Mouse (Mus musculus) neural tube, embryonic 13.5 days (tissue): ENCODE measurements at regions not wholly inside any gene's neighbourhood (a gene's known extent, or its start where the extent isn't known, plus 50 kb on each side); places are given as distances from the start of the nearest gene placed in this dataset.

Experiments used
- ATAC-seq: fragments of 200-750 bp; cut with Nextera tagmentation; 2 replicates; pipeline ENCODE4 v1.8.0; 2017; ENCODE audit warnings: low read depth, mild to moderate bottlenecking, moderate TSS enrichment, moderate library complexity
- H3K27ac ChIP-seq: fragments of 300-500 bp; sonication (generic); replicated peaks from 2 replicates; pipeline ENCODE4 v1.5.1; 2015; ENCODE audit warnings: moderate library complexity, mild to moderate bottlenecking, inconsistent platforms
- H3K27me3 ChIP-seq: fragments of 300-500 bp; sonication (generic); 2 replicates; pipeline ENCODE4 v1.6.1; 2015; ENCODE audit warnings: mild to moderate bottlenecking, inconsistent platforms
- H3K36me3 ChIP-seq: fragments of 300-500 bp; sonication (generic); 2 replicates; pipeline ENCODE4 v1.6.1; 2015; ENCODE audit warnings: mild to moderate bottlenecking, inconsistent platforms
- H3K4me1 ChIP-seq: fragments of 300-500 bp; sonication (generic); replicated peaks from 2 replicates; pipeline ENCODE4 v1.6.1; 2015; ENCODE audit warnings: inconsistent platforms
- H3K4me2 ChIP-seq: fragments of 300-500 bp; sonication (generic); 2 replicates; pipeline ENCODE4 v1.6.1; 2015; ENCODE audit warnings: inconsistent platforms, mild to moderate bottlenecking, moderate library complexity
- H3K4me3 ChIP-seq: fragments of 300-500 bp; sonication (generic); 2 replicates; pipeline ENCODE4 v1.5.1; 2015; ENCODE audit warnings: mild to moderate bottlenecking, inconsistent platforms
- H3K9ac ChIP-seq: fragments of 300-500 bp; sonication (generic); 2 replicates; pipeline ENCODE4 v1.6.1; 2015; ENCODE audit warnings: moderate library complexity, mild to moderate bottlenecking, inconsistent platforms
- H3K9me3 ChIP-seq: fragments of 300-500 bp; sonication (generic); 2 replicates; pipeline ENCODE4 v1.6.1; 2016; ENCODE audit warnings: inconsistent platforms
- WGBS: fragments of 180-500 bp; shearing (Covaris S2); methylation state at CpG from one replicate; pipeline ENCODE4 v1.1.7; 2015; 5-methylcytosine and 5-hydroxymethylcytosine counted together

DNA sequence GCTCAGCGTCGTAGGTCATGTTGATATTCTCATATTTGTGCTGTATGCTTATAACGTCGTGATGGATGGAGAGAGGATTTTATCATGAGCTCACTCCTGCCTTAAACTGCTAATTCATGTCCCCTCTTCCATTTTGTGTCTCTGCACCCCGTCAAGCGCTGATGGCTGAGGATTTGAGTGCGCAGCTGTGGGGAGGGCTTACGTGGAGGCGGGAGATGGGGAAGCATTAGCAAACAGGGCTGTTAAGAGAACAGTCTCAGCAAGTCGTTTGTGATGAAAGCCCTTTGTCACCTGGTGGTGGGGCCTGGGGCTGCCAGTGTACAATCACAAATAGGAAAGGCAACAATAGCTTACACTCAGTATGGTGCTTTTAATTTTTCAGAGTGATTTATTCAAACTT is 131.7 kb upstream of the Zc3h12a start:
- no peaks in the 10 kb centered on the region for H3K9me3 ChIP-seq
- peak overlapping the region; percentile 28 for H3K9ac ChIP-seq
- H3K27me3 ChIP-seq: peaks cover 15% of the 10 kb centered on the region; the same call in 1 of the 2 replicates
- H3K4me2 ChIP-seq: 0 out of 2 replicates have a peak overlapping the region, but pooled peaks have one; percentile 6
- 0 out of 2 replicates have a peak overlapping the region, but pooled peaks have one; percentile 38 for H3K27ac ChIP-seq
- H3K4me1 ChIP-seq: peaks cover 35% of the 10 kb centered on the region
- 22% methylated on average over 10 of the region's 10 CpGs for WGBS
- H3K36me3 ChIP-seq: no peaks in the 10 kb centered on the region
- no peak overlapping the region for H3K4me3 ChIP-seq
- ATAC-seq: no peak

DNA sequence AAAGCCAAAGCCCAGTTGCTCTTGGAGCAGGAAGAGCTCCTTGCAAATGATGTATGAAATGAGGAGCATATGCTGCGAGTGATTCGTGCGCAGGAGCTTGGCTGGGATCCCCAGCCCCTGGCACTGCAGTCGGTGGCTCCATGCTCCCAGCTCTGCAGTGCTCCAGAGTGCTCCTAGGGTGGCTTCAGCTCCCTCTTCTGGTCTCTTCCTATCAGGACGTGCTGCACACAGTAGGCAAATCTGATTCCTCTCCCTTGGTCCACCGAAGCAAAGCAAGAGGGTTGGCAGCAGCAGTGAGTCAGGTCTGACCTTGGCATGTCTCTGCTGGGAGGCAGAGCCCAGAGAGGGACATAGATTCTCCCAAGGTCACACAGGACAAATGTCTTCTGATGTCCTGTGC is 130.3 kb upstream of the Zc3h12a start:
- no peak overlapping the region for H3K9ac ChIP-seq
- peaks cover 38% of the 10 kb centered on the region for H3K4me1 ChIP-seq
- no peak overlapping the region for H3K4me2 ChIP-seq
- H3K27ac ChIP-seq: no peak overlapping the region
- H3K36me3 ChIP-seq: no peaks in the 10 kb centered on the region
- no peak for ATAC-seq
- H3K4me3 ChIP-seq: no peak overlapping the region
- H3K9me3 ChIP-seq: no peaks in the 10 kb centered on the region
- peaks cover 7% of the 10 kb centered on the region; the same call in 1 of the 2 replicates for H3K27me3 ChIP-seq
- 59% methylated on average over 6 of the region's 6 CpGs for WGBS

DNA sequence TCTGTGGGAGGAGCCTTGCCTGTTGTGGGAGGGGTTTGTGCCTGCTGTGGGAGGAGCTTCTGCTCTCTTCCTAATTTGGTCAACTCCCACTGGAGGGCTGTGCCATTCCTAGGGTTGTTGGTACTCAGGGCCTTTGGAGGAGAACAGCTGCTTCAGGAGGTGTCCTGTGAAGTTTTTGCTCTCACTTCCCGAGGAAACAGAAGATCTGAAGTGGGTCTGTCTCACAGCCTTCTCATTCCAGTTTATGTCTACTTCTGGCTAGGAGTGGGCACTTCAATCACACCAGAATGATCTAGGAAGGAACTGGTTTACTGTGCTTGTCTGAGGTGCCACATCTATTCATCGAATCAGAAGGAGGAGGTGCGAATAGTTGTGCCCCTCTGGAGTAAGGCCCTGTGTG is 125.5 kb upstream of the Zc3h12a start:
- H3K4me1 ChIP-seq: peaks cover 23% of the 10 kb centered on the region
- H3K27ac ChIP-seq: no peak overlapping the region
- no peak overlapping the region for H3K9ac ChIP-seq
- H3K36me3 ChIP-seq: no peaks in the 10 kb centered on the region
- WGBS: 88% methylated on average over 3 of the region's 3 CpGs
- H3K9me3 ChIP-seq: no peaks in the 10 kb centered on the region
- no peak overlapping the region for H3K4me2 ChIP-seq
- H3K4me3 ChIP-seq: no peak overlapping the region
- ATAC-seq: no peak
- H3K27me3 ChIP-seq: no peaks in the 10 kb centered on the region

DNA sequence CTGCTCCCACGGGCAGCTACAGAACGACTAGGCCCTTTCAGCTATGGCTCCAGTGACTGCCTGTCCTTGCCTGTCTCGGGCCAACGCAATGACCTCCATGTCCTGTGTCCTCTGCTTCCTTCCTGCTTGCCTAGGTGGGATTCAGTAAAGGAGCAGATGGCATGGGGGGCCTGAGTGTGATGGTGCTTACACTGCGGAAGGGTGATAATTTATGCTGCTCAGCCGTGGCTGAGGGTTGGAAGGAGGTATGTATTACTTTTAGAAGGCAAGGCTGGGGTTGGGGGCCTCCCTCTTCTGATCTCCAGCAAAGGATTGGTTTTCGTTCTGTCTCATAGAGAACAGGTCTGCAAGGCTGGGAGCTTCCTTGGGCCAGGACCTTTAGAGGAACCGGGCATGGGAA is 124.6 kb upstream of the Zc3h12a start:
- H3K4me1 ChIP-seq: peaks cover 23% of the 10 kb centered on the region
- 59% methylated on average over 8 of the region's 8 CpGs for WGBS
- no peaks in the 10 kb centered on the region for H3K9me3 ChIP-seq
- ATAC-seq: no peak
- no peak overlapping the region for H3K9ac ChIP-seq
- H3K4me3 ChIP-seq: no peak overlapping the region
- H3K27ac ChIP-seq: no peak overlapping the region
- no peaks in the 10 kb centered on the region for H3K36me3 ChIP-seq
- no peaks in the 10 kb centered on the region for H3K27me3 ChIP-seq
- no peak overlapping the region for H3K4me2 ChIP-seq

DNA sequence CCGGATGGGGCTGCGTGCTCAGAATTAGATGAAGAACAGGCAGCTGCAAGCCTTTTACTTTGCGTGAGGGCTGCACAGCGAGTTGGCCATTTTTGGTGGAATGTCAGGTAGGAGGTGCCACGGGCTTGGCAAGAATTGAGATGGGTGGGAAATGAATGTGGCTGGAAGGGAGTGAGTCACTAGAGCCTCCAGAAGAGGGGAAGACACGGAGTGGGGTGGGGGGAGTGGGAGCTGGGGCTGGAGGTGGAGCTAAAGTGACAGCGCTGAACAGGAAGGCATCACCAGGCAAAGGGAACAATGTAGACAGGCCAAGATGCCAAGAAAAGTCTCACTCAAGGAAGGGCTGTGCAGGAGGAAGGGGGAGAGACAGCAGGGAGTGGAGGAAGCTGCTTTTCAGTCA is 121.4 kb upstream of the Zc3h12a start:
- no peak overlapping the region for H3K9ac ChIP-seq
- 0 out of 2 replicates have a peak, but pooled peaks have one; percentile 17 for ATAC-seq
- H3K9me3 ChIP-seq: no peaks in the 10 kb centered on the region
- no peak overlapping the region for H3K4me2 ChIP-seq
- no peak overlapping the region for H3K27ac ChIP-seq
- no peak overlapping the region for H3K4me3 ChIP-seq
- WGBS: 66% methylated on average over 7 of the region's 7 CpGs
- peaks cover 23% of the 10 kb centered on the region for H3K27me3 ChIP-seq
- peaks cover 16% of the 10 kb centered on the region for H3K4me1 ChIP-seq
- no peaks in the 10 kb centered on the region for H3K36me3 ChIP-seq

DNA sequence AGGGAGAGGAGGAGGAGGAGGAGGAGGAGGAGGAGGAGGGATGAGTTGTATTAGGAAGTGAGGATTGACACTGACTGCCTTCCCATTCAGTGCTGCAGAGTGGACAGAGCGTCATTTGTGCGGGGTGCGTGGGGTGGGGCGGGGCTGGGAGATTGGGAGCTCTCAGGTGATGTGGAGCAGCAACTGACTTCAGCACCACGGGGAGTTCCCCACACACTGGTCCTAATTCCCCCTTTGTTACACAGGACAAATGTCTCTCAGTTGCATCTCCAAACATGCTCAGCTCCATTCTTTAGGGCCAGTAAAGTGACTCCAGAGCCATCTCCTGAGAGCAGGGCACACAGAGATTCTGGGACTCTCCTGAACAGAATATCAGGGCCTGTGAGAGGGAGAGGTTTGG is 118.5 kb upstream of the Zc3h12a start:
- Histone ChIP-seq H3K27me3 (peaks cover 28% of the 10 kb centered on the region), H3K4me2 (no peak overlapping the region), H3K9me3 (no peaks in the 10 kb centered on the region), H3K9ac (no peak overlapping the region), H3K4me1 (peaks cover 11% of the 10 kb centered on the region), H3K27ac (no peak overlapping the region), H3K36me3 (no peaks in the 10 kb centered on the region), H3K4me3 (no peak overlapping the region)
- ATAC-seq: no peak
- 11% methylated on average over 5 of the region's 5 CpGs for WGBS

DNA sequence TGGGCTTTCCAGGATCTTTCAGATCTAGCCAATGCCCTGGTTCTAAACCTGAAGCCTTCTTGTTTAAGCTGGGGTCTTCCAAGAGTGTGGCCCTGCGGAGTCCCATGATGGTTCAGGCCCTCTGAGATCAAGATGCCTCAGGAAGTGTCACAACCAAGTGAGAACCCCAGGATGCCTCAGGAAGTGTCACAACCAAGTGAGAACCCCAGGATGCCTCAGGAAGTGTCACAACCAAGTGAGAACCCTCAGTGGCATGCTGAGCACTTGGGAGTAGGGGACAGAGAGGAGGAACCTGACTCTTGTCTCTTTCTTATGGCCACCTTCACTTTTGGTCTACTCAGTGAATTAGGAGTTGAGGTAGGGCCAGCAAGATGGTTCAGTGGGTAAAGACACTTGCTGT is 114.9 kb upstream of the Zc3h12a start:
- no peak overlapping the region for H3K9ac ChIP-seq
- H3K4me3 ChIP-seq: no peak overlapping the region
- no peak overlapping the region for H3K4me2 ChIP-seq
- no peaks in the 10 kb centered on the region for H3K36me3 ChIP-seq
- H3K4me1 ChIP-seq: peaks cover 15% of the 10 kb centered on the region
- 84% methylated on average over 1 of the region's 1 CpGs for WGBS
- no peak for ATAC-seq
- peaks cover 28% of the 10 kb centered on the region for H3K27me3 ChIP-seq
- peak overlapping the region; percentile 72 for H3K27ac ChIP-seq
- H3K9me3 ChIP-seq: no peaks in the 10 kb centered on the region

DNA sequence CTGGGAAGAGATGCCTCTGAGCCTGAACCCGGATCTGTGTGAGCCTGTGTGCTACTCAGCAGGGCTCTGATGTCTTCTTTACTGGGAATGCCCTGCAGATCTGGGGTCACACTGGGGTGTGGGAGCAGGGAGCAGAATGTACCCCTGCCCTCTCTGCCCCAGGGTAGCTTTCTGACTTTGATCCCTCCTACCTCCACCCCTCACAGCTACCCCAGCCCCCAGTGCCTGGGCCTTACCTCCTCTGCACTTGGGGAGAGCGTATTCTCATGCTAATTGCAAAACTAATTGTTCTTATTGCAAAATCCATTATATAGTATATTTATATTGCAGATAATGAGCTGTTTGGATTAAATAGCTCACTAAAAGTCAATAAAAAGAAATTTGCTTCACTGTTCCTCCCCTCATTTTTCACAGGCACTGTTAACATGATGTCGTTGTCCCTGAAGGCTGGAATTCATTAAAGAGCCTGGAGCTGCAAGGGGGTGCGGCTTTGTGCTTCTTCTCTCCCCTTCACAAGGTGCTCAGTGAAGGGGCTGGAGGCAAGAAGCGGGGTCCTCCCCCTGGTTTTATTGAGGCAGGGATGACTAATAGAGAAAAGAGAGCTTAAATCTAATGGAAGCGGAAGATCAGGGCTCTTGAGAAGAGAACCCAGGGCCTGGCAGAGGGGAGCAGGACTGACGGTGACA is 114.1 kb upstream of the Zc3h12a start:
- H3K36me3 ChIP-seq: no peaks in the 10 kb centered on the region
- peak; percentile 81 for ATAC-seq
- peaks cover 15% of the 10 kb centered on the region for H3K4me1 ChIP-seq
- no peak overlapping the region for H3K4me3 ChIP-seq
- peaks cover 30% of the 10 kb centered on the region for H3K27me3 ChIP-seq
- H3K9ac ChIP-seq: 0 out of 2 replicates have a peak overlapping the region, but pooled peaks have one; percentile 39
- peak overlapping the region; percentile 72 for H3K27ac ChIP-seq
- no peaks in the 10 kb centered on the region for H3K9me3 ChIP-seq
- H3K4me2 ChIP-seq: no peak overlapping the region
- 19% methylated on average over 7 of the region's 7 CpGs for WGBS

DNA sequence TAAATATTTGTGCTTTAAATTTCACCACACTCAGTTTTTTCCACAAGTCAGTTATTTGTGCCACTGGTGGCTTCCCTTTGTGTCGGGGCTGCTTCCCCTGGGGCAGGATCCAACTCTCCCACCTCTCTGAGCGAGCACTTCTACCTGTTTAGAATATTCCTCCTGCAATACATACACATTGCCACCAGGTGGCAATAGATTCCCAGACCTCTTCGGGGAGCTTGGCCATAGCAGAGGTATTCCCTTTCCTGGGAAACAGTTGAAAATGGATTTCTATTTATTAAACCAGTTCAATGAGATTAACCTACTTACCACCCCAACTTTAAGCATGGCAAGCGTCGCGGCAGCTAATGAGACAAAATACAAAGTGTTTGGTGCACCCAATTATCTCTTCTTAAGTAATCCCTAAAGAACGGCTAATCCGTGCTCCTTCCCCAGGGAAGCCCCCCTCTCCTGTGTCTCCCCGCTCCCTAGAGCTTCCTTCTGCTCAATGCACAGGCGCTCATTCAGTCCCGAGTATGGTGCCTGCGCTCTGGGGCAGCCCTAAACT is 104.1 kb upstream of the Zc3h12a start:
- WGBS: 32% methylated on average over 12 of the region's 12 CpGs
- Histone ChIP-seq H3K4me1 (peaks cover 9% of the 10 kb centered on the region; the same call in 1 of the 2 replicates), H3K4me2 (no peak overlapping the region), H3K9me3 (no peaks in the 10 kb centered on the region), H3K4me3 (no peak overlapping the region), H3K36me3 (no peaks in the 10 kb centered on the region), H3K27ac (no peak overlapping the region), H3K27me3 (peaks cover 27% of the 10 kb centered on the region), H3K9ac (no peak overlapping the region)
- ATAC-seq: no peak

DNA sequence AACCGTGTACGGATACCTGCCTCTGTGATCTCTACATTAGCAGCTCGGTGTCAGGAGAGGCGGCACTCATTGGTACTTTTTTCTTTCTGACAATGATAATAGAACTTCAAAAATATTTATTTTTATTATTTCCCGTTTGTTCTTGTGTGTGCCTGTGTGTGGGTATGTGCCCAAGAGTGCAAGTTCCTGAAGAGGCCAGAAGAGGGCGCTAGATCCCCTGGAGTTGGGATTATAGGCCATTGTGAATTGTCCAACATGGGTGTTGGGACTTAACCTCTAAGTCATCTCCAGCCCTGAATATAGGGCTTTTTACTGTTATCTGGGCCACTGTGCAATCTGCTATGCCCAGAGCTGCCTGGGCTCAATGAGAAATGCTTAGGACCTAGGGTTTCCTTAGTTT is 99.6 kb upstream of the Zc3h12a start:
- Histone ChIP-seq H3K4me1 (peaks cover 9% of the 10 kb centered on the region; the same call in 1 of the 2 replicates), H3K4me3 (no peak overlapping the region), H3K9me3 (no peaks in the 10 kb centered on the region), H3K27ac (no peak overlapping the region), H3K27me3 (peaks cover 23% of the 10 kb centered on the region), H3K9ac (no peak overlapping the region), H3K4me2 (no peak overlapping the region), H3K36me3 (no peaks in the 10 kb centered on the region)
- WGBS: 93% methylated on average over 6 of the region's 6 CpGs
- ATAC-seq: no peak

DNA sequence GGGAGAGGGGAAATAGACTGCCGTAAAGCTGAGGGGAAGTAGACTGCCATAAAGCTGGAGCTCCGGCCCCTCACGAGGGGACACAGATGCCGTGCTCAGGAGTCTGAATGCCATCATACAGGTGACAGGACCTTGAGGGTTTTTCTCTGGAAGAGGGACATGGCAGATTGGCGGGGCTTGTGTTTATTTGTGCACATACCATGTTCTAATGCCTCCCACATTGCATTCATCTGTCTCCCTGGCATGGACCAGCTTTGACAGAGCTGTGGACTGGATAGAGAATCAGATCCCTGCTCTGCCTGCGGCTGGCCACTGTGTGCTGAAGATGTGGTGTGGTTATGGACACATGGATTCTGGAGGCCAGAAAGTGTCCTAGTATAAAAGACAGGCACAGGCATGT is 95.3 kb upstream of the Zc3h12a start:
- 37% methylated on average over 6 of the region's 6 CpGs for WGBS
- Histone ChIP-seq H3K27ac (no peak overlapping the region), H3K4me1 (no peaks in the 10 kb centered on the region), H3K9me3 (no peaks in the 10 kb centered on the region), H3K36me3 (no peaks in the 10 kb centered on the region), H3K9ac (no peak overlapping the region), H3K4me2 (no peak overlapping the region), H3K27me3 (peaks cover 13% of the 10 kb centered on the region; the same call in 1 of the 2 replicates), H3K4me3 (no peak overlapping the region)
- no peak for ATAC-seq

DNA sequence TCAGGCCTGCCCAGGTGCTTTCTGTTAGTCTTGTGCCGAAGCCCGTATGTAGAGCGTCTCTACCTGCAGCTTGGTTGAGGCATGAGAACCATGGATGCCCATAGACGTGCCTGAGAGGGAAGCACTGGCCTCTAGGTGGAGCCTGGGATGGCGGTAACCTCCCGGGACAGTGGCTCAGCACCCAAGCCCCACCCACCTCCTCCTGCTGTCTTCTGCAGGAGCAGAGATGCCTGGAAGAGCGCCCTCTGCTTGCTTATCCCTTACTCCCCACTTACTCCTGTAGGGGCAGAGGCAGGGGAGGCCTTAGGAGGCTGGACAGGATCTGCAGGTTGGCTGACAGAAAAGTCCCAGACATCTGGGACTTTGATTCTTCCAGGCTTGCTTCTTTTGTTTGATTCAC is 92.7 kb upstream of the Zc3h12a start:
- 33% methylated on average over 7 of the region's 7 CpGs for WGBS
- no peak overlapping the region for H3K4me3 ChIP-seq
- no peak overlapping the region for H3K9ac ChIP-seq
- 0 out of 2 replicates have a peak, but pooled peaks cover 13% of the 10 kb centered on the region for H3K27me3 ChIP-seq
- H3K4me2 ChIP-seq: no peak overlapping the region
- no peak for ATAC-seq
- H3K36me3 ChIP-seq: 0 out of 2 replicates have a peak, but pooled peaks cover 5% of the 10 kb centered on the region
- H3K27ac ChIP-seq: no peak overlapping the region
- H3K4me1 ChIP-seq: no peaks in the 10 kb centered on the region
- H3K9me3 ChIP-seq: peaks cover 12% of the 10 kb centered on the region
